Mouse (Mus musculus) embryonic fibroblast, embryonic 13.5 days (primary cell): ENCODE data around the gene Mrps10.

Experiments
- CTCF ChIP-seq: IDR thresholded peaks from 2 replicates; pipeline ENCODE4 v1.5.1; 2011; ENCODE audit warnings: mild to moderate bottlenecking, control low read depth, low read length, moderate library complexity, borderline replicate concordance; ENCODE audit not compliant: insufficient read depth
- POLR2A ChIP-seq: IDR thresholded peaks from 2 replicates; pipeline ENCODE4 v1.6.1; 2011; ENCODE audit warnings: low read depth, mild to moderate bottlenecking, control low read depth, low read length, moderate library complexity

GRCm38 (mm10) chr17:47400451-47400850, 31.8 kb downstream of the Mrps10 start, which contains the start of gene Guca1a:
- TF ChIP-seq CTCF, result no peak
- TF ChIP-seq POLR2A, result no peak
